Mouse (Mus musculus) embryonic fibroblast, embryonic 13.5 days (primary cell): ENCODE measurements at regions not wholly inside any gene's neighbourhood (a gene's known extent, or its start where the extent isn't known, plus 50 kb on each side); places are given as distances from the start of the nearest gene placed in this dataset.

Experiments used
- CTCF ChIP-seq: IDR thresholded peaks from 2 replicates; pipeline ENCODE4 v1.5.1; 2011; ENCODE audit warnings: mild to moderate bottlenecking, control low read depth, low read length, moderate library complexity, borderline replicate concordance; ENCODE audit not compliant: insufficient read depth
- POLR2A ChIP-seq: IDR thresholded peaks from 2 replicates; pipeline ENCODE4 v1.6.1; 2011; ENCODE audit warnings: low read depth, mild to moderate bottlenecking, control low read depth, low read length, moderate library complexity

GRCm38 (mm10) chr12:9166218-9166908, 136.6 kb downstream of the Ttc32 start:
- TF ChIP-seq POLR2A (no peak), CTCF (peak; percentile 81)
